Mouse (Mus musculus) C2C12 (cell line): ENCODE measurements at regions not wholly inside any gene's neighbourhood (a gene's known extent, or its start where the extent isn't known, plus 50 kb on each side); places are given as distances from the start of the nearest gene placed in this dataset.

Experiments used
- H3K27me3 ChIP-seq: one replicate; pipeline ENCODE4 v1.6.1; 2011; ENCODE audit not compliant: control insufficient read depth, insufficient read depth, insufficient read length
- H3K36me3 ChIP-seq: one replicate; pipeline ENCODE4 v1.6.1; 2011; ENCODE audit not compliant: control insufficient read depth, insufficient read depth
- H3K4me3 ChIP-seq: one replicate; pipeline ENCODE4 v1.5.1; 2011; ENCODE audit warnings: mild to moderate bottlenecking, control low read depth; ENCODE audit not compliant: poor library complexity, insufficient read depth, severe bottlenecking
- H3K79me2 ChIP-seq: one replicate; pipeline ENCODE4 v1.6.1; 2011; ENCODE audit not compliant: control insufficient read depth, insufficient read depth
- H3K79me3 ChIP-seq: one replicate; pipeline ENCODE4 v1.6.1; 2011; ENCODE audit warnings: low read depth, control low read depth
- H3ac ChIP-seq: one replicate; pipeline ENCODE3; 2011; ENCODE audit warnings: low read depth; ENCODE audit not compliant: control insufficient read depth, insufficient read length
- CEBPB ChIP-seq: IDR thresholded peaks from one replicate; pipeline ENCODE4 v1.6.1; 2011; ENCODE audit warnings: low read depth, mild to moderate bottlenecking, control low read depth, moderate library complexity
- CTCF ChIP-seq: IDR thresholded peaks from one replicate; pipeline ENCODE4 v1.5.1; 2011; ENCODE audit not compliant: control insufficient read depth, insufficient read depth, insufficient read length
- FOSL1 ChIP-seq: IDR thresholded peaks from one replicate; pipeline ENCODE4 v1.8.0; 2011; ENCODE audit warnings: mild to moderate bottlenecking, low read length; ENCODE audit not compliant: poor library complexity, insufficient read depth, severe bottlenecking
- MAX ChIP-seq: IDR thresholded peaks from one replicate; pipeline ENCODE4 v1.6.1; 2011; ENCODE audit warnings: mild to moderate bottlenecking, control low read depth
- MYOD1 ChIP-seq: IDR thresholded peaks from one replicate; pipeline ENCODE4 v1.6.1; 2011; ENCODE audit warnings: low read depth; ENCODE audit not compliant: control insufficient read depth, insufficient read length
- MYOG ChIP-seq: IDR thresholded peaks from one replicate; pipeline ENCODE4 v1.6.1; 2011; ENCODE audit not compliant: control insufficient read depth, insufficient read length; ENCODE audit errors: extremely low read depth
- USF1 ChIP-seq: IDR thresholded peaks from one replicate; pipeline ENCODE4 v1.6.1; 2011; ENCODE audit warnings: low read depth, mild to moderate bottlenecking, control low read depth, moderate library complexity

- no peaks in the 10 kb centered on the region for H3K79me2 ChIP-seq
- no peak overlapping the region for H3ac ChIP-seq
- TF ChIP-seq MYOD1 (no peak), CEBPB (no peak), USF1 (no peak), FOSL1 (no peak), MAX (no peak), MYOG (no peak), CTCF (no peak)
- H3K36me3 ChIP-seq: no peaks in the 10 kb centered on the region
- no peaks in the 10 kb centered on the region for H3K27me3 ChIP-seq
- H3K79me3 ChIP-seq: no peaks in the 10 kb centered on the region
- H3K4me3 ChIP-seq: no peak overlapping the region
These were observed 334.0 kb downstream of the Cxcl12 start for GRCm38 (mm10) chr6:117502346-117502745.

GRCm38 (mm10) chr6:117504771-117505170 lies 336.2 kb upstream of the Zfp637 start:
- H3K27me3 ChIP-seq: no peaks in the 10 kb centered on the region
- H3K4me3 ChIP-seq: no peak overlapping the region
- no peaks in the 10 kb centered on the region for H3K36me3 ChIP-seq
- H3ac ChIP-seq: no peak overlapping the region
- TF ChIP-seq CEBPB: no peak
- TF ChIP-seq MYOD1: no peak
- TF ChIP-seq USF1: peak; percentile 54
- TF ChIP-seq MAX: peak; percentile 57
- H3K79me2 ChIP-seq: no peaks in the 10 kb centered on the region
- no peaks in the 10 kb centered on the region for H3K79me3 ChIP-seq

GRCm38 (mm10) chr6:117505431-117505830 lies 335.5 kb upstream of the Zfp637 start:
- H3ac ChIP-seq: no peak overlapping the region
- H3K27me3 ChIP-seq: no peaks in the 10 kb centered on the region
- H3K36me3 ChIP-seq: no peaks in the 10 kb centered on the region
- TF ChIP-seq MYOD1 (peak; percentile 58), CTCF (no peak), FOSL1 (peak; percentile 84), CEBPB (peak; percentile 70)
- H3K4me3 ChIP-seq: no peak overlapping the region
- no peaks in the 10 kb centered on the region for H3K79me3 ChIP-seq
- H3K79me2 ChIP-seq: no peaks in the 10 kb centered on the region

GRCm38 (mm10) chr6:117506619-117507018 lies 334.4 kb upstream of the Zfp637 start:
- H3ac ChIP-seq: no peak overlapping the region
- no peaks in the 10 kb centered on the region for H3K27me3 ChIP-seq
- no peaks in the 10 kb centered on the region for H3K79me3 ChIP-seq
- H3K79me2 ChIP-seq: no peaks in the 10 kb centered on the region
- H3K36me3 ChIP-seq: no peaks in the 10 kb centered on the region
- no peak for TF ChIP-seq USF1
- TF ChIP-seq FOSL1: no peak
- no peak for TF ChIP-seq MYOG
- TF ChIP-seq CEBPB: no peak
- no peak for TF ChIP-seq MYOD1
- H3K4me3 ChIP-seq: no peak overlapping the region

DNA sequence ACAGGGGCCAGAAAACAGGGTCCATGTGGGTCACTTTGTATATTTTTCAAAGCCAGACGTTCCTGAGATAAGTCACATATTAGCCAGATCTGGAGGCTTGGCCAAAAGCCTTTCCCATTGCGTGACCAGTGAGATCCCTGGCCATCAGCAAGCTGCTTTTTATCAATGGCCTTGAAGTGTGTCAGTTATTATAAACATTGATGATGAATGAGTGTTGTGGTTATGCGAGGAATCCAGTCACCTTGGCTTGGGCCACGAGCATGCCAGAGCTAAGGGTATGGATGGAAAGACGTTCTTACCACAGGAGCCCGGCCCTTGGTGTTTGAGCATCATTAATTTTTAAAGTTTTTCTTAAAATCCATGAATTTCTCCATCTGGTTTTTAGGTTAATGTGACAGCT lies 332.1 kb upstream of the Zfp637 start:
- no peaks in the 10 kb centered on the region for H3K27me3 ChIP-seq
- no peaks in the 10 kb centered on the region for H3K36me3 ChIP-seq
- H3K79me2 ChIP-seq: no peaks in the 10 kb centered on the region
- H3K79me3 ChIP-seq: no peaks in the 10 kb centered on the region
- no peak overlapping the region for H3ac ChIP-seq
- TF ChIP-seq MYOG (no peak), USF1 (no peak), MYOD1 (no peak)
- H3K4me3 ChIP-seq: no peak overlapping the region

- no peaks in the 10 kb centered on the region for H3K79me3 ChIP-seq
- H3K4me3 ChIP-seq: no peak overlapping the region
- no peaks in the 10 kb centered on the region for H3K36me3 ChIP-seq
- H3K27me3 ChIP-seq: no peaks in the 10 kb centered on the region
- TF ChIP-seq MYOG (no peak), USF1 (no peak), MAX (no peak), CEBPB (no peak), MYOD1 (no peak), FOSL1 (no peak), CTCF (no peak)
- H3ac ChIP-seq: no peak overlapping the region
- no peaks in the 10 kb centered on the region for H3K79me2 ChIP-seq
These were observed 331.0 kb upstream of the Zfp637 start for GRCm38 (mm10) chr6:117510026-117510425.

- Histone ChIP-seq H3K4me3 (no peak overlapping the region), H3K27me3 (no peaks in the 10 kb centered on the region), H3K79me3 (no peaks in the 10 kb centered on the region), H3ac (no peak overlapping the region), H3K79me2 (no peaks in the 10 kb centered on the region), H3K36me3 (no peaks in the 10 kb centered on the region)
- no peak for TF ChIP-seq USF1
- no peak for TF ChIP-seq CEBPB
- TF ChIP-seq FOSL1: no peak
- no peak for TF ChIP-seq CTCF
- TF ChIP-seq MYOD1: no peak
- no peak for TF ChIP-seq MAX
These were observed 326.1 kb upstream of the Zfp637 start for GRCm38 (mm10) chr6:117514831-117515230.
